Mouse (Mus musculus) cerebellum, adult (tissue): Measurements from ENCODE around the gene Sgca.
A peak's percentile ranks its signal among the peaks of the same experiment; 100 is the strongest.

Experiments
- ATAC-seq: cut with Nextera tagmentation; 2 replicates; pipeline ENCODE4 v1.9.2; 2017; ENCODE audit warnings: mild to moderate bottlenecking, moderate library complexity, mixed read lengths; ENCODE audit not compliant: insufficient number of reproducible peaks, low FRiP score, low TSS enrichment

The Sgca gene

DNA sequence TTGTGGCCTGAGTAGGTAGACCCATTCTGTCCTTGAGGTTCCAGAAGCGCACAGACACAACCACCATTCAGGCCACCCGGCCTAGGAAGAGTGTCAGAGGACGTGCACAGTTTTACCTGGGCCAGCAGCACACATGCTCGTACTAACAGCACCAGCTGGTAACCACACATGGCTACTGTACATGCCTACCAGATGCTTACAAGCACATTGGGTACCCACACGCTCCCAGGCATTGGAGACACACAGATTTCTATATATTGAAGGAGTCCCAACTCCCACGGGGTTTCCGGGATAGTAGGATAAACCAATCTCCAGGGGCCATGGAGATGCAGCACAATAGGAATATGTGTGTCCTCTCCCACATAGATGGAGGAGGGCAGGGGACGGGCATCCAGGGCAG lies 26.6 kb upstream of the Sgca start:
- no peak for ATAC-seq

DNA sequence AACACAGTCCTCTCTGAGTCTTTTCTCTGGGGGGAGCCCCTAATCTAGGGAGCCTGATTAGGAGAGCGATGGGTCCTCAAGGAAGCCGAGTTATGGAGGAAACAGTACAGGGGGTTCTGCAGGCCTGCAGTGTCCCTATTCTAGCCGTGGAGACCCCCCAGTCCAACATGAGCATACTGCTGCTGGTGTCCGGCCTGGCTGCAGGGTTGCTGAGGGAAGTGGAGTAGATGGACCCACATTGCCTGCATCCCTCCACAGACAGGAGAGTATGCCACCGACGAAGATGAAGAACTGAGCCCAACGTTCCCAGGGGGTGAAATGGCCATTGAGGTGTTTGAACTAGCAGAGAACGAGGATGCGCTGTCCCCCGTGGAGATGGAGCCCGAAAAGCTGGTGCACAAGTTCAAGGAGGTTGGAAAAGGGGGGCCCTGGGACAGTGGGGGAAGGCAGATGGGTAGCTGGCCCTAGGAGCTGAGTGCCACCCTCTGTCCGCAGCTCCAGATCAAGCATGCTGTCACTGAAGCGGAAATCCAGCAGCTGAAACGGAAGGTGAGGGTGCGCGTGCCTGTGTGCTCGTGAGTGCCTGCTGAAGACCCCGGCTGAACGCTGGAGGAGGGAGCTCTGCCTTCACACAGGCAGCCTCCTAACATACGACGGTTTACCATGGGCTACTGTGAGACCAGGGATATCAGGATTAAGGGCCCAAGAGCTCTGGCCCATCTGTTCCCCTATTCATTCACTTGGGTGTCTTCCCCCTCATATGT lies 25.6 kb upstream of the Sgca start:
- ATAC-seq, result no peak

DNA sequence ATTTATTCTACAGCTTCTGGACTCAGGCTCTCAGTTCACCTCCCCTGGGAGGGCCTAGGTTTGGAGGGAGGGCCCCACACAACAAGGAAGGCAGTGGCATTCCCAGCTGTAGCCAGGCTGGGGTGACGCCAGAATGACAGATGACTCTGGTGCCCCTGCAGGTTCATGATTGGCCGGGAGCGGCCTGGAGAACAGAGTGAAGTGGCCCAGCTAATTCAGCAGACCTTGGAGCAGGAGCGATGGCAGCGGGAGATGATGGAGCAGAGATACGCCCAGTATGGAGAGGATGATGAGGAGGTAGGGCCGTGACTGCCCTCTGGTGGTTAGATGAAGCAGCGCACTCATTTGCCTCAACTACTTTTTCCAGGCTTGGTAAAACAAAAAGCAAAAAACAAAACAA lies 24.9 kb upstream of the Sgca start:
- ATAC-seq, result peak; percentile 63

DNA sequence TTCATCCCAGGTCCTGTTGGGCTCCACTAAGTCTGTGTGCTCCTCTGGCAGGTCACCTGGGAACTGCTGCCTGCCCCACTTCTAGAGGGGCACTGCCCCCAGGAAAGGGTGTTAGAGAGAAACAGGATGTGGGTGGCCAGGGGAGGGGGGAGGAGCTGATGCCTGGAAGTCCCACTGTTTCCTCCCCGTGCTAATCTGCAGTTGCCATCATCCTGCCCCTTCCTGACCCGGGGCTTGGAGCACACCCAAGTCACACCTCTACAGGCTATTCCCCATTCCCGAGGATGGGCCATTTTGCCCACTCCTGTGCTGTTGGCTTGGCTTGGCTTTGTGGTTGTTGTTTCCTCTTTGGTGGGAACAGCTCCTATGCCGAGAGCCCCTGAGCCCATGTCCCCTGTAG lies 24.4 kb upstream of the Sgca start:
- no peak for ATAC-seq

DNA sequence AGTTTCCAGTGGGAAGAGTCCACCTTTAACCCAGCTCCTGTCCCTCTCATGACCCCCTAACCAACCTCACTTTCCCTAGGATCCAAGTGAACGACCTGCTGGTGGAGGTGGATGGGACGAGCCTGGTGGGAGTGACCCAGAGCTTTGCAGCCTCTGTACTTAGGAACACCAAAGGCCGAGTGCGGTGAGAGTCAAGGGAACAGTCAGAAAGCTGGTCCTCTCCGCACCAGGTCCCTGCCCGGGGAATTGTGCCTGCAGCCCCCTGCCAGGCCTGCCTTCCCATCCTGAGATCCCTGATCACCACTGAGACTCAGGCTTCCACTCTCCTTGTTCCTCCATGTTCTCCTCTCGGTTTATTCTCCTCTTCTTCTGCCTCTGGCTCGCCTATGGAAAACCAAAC lies 24.0 kb upstream of the Sgca start:
- ATAC-seq, result no peak

DNA sequence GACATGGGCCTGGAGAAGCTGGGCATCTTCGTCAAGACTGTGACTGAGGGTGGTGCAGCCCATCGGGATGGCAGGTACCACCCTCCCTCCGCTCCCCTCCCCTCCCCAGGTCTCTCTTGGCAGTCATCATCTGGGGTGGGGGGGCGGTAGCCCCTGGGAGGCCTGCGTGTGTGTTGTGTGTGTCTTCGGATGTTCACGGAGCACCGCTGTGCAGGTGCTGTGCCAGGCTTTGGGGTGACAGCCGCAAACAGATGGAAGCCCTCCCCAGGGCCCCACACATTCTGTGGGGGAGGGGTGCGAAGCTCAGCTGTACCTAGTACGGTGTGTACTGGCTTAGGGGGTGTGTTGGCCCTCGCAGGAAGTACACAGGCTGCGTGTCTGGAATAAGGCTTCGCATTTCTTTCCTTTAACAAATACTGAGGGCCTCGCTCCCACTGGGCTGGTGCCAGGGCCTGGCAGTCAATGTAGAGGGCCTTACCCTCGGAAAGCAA lies 22.0 kb upstream of the Sgca start:
- ATAC-seq, result no peak

DNA sequence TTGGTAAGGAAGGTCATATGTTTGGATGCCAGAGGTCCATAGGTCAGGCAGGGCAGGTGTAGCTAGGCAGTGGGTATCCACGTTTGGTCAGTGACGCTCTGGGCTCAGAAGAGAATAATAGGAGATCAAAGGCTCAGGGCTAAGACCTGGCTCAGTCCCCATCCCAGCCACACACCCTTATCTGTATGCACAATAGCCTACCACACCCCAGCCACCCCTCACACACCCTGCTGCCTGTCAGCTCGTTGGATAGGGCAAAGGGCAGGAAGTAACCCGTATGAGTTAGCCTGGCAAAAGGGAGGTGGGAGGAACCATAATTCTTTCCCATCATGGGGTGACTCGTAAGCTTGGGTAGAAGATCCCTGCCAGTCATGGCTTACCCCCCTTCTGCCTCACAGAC lies 21.5 kb upstream of the Sgca start:
- ATAC-seq, result no peak

DNA sequence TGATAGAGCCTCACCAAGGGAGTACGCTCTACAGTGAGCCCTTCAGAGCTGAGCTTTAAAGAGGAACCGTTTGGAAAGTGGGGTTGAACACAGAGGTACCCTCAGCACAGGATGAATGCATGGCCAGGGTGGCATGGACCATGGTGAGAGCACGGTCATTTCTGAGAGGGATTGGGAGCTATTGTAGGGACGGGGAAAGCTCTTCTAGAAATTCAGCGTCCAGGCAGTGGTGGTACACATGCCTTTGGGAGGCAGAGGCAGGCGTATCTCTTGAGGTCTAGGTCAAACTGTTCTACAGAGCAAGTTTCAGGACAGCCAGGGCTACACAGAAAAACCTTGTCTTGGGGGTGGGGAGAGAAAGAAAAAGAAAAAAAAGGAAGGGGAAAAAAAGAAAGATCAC lies 20.9 kb upstream of the Sgca start:
- no peak for ATAC-seq

DNA sequence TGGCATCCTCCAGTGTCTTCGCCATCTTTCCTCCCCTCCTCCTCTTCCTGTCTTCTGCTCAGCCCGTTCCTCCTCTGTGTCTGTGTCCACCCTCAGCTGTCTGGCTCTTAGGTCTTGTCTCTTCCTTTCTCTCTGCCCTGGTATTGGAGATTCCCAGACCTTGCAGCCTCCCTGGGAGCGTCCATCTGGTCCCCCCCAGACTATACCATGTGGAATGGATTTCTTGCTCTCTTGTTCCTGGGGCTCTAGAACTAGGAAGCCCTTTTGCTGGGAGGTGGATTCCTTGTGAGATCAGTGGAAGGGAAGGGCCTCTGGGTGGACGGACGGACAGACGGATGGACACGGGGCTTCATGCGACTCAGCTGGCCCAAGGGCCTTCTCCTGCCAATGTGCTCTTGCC lies 20.0 kb upstream of the Sgca start:
- ATAC-seq, result no peak

DNA sequence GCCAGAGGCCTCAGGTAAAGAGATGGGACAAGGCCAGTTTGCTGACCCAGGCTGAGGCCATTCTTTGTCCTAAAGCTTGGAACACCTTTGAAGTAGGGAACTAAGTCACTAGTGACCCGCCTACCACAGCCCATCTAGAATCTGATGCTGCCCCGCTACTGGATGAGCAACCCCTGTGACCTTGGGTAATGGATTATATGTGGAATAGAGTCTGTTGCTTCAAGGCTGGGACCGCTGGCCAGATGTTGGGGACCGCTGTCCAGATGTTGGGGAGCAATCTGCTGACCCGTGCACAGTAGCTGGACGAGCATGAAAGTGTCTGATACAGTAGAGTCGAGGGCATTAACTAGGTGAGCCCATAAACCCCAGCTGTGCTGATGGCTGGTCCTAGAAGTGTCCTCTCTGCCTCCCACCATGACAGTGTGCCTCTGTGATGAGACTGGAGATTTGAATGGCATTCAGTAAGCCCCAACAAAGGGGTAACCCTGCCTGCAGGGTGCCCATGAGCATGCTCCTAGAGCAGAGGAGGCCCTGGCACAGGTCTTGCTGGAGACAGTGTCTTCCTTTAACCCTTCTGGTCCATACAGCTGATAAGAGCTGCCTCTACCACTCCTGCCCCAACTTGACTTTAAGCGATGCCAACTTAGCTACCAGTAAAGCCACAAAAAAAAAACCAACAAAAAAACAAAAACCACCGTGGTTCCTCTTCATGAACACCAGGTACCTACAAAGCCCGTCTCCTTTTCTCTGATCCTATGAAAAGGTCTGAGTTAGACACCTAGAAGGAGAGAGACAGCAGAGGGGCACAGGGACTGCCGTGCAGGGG lies 19.0 kb upstream of the Sgca start:
- ATAC-seq, result no peak

DNA sequence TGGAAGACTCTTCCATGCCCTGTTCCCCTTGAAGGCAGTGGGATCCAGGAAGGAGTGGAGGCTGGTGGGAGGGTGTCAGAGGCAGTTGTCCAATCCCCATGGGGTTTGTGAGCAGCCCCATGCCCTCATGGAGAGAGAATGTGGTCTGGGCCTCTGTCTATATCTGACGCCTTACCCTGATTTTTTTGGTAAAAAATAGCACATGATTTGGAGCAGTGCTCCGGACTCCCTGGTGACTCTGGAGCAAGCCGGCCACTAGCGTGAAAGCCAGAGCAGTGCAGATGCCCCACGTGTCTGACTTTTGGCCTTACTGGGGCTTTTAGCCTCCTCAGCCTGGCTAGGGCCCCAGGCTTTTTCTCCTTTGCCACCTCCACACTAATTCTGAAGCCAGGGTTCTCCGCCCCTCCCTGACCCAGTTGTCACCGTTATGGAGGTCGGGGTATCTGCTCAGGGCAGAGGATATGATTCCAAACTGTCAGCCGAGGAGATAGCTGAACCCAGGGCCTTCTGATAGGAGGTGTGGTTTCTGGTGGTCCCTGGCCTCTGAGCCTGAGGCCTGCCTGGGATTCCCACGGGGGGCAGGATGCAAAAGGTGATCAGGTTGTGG lies 18.2 kb upstream of the Sgca start:
- ATAC-seq, result no peak

DNA sequence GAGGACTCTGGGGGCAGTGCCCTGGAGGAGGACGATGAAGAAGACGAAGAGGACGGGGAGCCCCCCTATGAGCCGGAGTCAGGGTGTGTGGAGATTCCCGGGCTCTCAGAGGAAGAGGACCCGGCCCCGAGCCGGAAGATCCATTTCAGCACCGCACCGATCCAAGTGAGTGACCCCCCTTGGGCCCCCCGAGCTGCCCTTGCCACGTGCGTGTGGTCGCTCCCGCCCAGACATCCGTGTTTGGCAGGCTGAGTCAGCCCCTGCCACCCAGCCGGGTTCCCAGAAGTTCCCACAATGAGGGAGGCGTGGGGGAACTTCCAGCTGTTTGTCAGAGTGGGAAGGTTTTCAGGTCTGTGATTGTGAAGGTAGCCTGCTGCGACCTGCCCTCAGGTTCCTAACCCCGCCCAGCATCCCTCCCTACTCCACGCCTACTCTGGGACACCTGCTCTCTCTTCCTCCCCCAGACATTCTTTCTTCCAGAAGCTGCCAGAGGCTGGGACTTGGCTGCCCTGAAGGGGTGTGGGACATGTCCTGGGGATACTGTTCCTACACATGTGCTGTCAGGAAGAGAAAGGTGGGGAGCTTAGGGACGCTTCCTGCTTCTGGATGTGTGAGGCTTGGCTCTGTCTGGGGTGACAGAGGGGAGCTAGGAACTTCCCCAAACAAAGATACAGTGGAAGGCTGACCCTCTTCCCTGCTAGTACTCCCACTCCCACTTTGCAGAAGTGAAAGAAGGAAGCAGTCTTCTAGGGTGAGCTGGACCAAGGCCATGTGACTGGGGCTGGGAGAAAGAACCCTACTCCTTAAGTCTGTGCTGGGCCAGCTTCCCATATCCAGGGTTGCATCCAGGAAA lies 16.9 kb upstream of the Sgca start:
- ATAC-seq, result no peak

DNA sequence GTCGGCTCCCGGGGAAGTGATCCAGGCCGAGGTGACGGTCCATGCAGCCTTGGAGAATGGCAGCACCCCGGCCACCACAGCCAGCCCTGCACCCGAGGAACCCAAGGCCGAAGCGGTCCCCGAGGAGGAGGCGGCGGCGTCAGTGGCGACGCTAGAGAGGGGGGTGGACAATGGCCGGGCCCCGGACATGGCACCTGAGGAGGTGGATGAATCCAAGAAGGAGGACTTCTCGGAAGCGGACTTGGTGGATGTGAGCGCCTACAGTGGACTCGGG lies 16.3 kb upstream of the Sgca start:
- ATAC-seq, result no peak

DNA sequence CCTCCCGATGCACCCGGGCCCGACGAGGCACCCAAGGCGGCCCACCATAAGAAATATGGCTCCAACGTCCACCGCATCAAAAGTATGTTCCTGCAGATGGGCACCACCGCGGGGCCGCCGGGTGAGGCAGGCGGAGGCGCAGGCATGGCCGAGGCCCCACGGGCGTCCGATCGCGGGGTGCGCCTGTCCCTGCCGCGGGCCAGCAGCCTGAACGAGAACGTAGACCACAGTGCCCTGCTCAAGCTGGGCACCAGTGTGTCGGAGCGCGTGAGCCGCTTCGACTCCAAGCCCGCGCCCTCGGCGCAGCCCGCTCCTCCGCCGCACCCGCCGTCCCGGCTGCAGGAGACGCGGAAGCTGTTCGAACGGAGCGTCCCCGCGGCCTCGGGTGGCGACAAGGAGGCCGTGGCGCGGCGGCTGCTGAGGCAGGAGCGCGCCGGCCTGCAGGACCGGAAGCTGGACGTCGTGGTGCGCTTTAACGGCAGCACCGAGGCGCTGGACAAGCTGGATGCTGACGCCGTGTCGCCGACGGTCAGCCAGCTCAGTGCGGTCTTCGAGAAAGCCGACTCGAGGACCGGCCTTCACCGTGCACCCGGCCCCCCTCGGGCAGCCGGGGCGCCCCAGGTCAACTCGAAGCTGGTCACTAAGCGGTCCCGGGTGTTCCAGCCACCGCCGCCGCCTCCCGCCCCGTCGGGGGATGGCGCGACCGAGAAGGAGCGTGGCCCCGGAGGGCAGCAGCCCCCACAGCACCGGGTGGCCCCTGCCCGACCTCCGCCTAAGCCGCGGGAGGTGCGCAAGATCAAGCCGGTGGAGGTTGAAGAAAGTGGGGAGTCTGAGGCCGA lies 15.7 kb upstream of the Sgca start:
- ATAC-seq, result no peak

DNA sequence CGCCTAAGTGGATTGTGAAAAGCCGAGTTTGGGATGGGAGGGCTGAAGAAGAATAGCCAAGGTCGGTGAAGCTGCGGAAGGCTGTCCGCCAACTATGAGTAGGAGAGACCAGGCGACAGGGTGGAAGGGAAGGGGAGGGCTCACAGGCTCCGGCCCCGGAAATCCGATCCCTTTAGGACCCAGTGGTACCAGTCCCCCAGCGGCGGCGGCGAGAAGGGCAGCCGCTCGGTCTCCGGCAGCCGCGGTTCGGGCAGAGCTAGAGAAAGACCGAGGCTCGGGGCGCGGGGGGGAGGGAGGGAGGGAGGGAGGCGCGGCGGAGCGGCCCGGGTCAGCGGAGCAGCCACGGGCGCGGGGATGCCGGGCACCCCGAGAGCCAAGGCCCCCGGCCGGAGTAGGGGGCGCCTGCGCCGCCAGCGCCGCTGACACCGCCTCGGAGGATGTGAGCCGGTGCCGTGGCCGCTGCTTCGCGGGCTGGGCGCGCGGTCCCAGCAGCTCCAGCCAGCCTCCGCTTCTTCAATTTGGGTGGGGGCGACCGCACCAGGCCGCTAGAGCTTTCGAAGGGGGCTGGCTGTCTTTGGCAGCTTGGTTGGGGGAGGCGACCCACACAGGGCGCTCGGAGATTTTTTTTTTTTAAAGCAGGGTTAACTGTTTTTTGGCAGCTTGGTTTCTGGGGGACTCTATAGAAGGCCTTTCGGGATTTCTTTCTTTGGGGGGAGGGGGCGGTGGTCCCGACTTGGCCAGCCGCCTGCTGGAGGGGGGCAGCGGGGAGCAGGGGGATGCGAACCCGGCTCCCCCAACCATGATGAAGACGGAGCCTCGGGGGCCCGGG lies 14.8 kb upstream of the Sgca start, which contains the start of gene Ppp1r9b:
TSS of gene Ppp1r9b (plus strand) at position 287 of the 829 bp plus-strand sequence.
- peak; percentile 62 for ATAC-seq

DNA sequence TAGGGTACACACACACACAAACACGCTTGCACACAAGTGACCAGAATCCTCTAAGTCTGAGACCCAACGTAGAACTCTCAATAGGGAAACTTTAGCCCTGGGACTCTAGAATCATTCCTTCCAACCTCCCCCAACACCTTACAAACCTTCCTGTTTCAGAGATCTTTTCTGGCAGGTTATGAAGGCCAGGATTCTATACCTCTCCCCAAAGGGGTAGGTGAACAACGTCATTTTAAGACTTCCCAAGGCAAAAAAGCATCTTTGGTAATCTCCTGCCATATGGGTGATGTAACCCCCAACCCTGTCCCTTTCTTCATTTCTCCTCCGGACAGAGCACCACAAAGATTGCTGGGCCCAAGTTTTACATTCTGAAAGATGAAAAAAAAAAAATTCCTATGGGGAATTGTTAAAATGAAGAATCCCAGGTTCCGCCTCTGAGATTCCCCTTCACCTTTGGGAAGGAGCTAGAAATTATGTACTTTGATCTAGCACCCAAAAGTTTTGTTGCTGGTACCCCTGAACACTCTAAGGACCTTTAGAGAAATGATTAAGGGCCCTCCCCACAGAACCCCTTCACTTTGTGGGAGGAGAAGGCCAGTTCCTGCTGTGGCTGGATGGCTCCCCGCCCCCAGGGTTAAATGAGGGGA lies 14.1 kb upstream of the Sgca start:
- ATAC-seq, result no peak

DNA sequence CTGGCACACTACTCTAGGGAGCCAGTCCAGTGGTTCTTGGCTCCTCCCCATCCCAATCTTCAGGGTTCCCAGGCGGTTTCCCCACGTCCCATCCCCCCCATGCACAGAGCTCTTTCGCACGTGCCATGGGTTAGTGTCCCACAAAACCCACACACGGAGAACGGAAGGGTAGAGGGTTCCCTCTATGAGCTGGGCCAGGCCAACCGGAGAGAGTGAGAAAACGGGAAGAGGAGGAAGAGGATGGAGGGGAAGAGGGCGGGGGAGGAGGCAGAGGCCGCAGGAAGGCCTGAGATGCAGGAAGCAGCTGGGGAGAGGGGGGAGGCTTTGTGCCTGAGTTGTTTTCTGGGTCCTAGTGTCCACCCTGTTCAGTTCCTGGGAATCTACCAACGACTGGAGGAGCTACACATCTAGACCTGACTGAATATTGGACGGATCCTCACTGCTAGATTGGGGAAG lies 13.5 kb upstream of the Sgca start:
- ATAC-seq, result peak; percentile 38; the same call in 1 of the 2 replicates
